Mouse (Mus musculus) ES-E14 (cell line): ENCODE results near the gene Ccdc184.

Experiments
- CHD2 ChIP-seq: IDR thresholded peaks from 2 replicates; pipeline ENCODE4 v1.6.1; 2014; ENCODE audit warnings: mild to moderate bottlenecking, low read depth, low read length, inconsistent platforms
- HCFC1 ChIP-seq: IDR thresholded peaks from 2 replicates; pipeline ENCODE4 v1.6.1; 2012; ENCODE audit warnings: low read length, inconsistent platforms, borderline replicate concordance; ENCODE audit not compliant: insufficient read depth

DNA sequence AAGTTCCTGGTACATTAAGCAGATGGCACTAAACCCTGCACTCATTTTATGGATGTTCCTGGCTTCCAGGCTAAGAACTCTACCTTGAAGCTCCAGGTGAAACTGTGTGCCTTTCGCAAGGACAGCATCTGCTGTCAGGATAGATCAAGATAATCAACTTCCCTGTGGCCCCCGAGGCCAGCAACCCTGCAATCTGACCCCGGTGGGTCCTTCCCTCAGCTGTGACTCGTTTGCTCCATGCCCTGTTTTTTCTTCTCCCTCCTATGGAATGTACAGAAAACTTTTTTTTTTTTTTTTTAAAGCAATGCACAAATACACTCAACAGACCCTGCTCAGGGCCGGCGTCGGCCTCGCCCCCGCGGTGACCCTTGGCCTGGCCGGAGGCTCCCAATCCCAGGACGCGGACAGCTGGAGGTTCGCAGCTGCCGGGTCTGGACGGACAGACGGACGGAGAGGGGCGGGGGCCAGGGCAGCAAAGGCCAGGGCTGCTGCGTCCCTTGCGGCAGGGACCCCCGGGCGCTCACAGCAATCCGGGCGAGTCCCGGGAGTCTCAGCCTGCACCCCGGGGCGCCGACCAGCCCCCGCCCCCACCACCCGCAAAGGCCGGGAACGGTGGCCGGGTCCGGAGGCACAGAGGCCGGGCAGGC is 22.0 kb upstream of the Ccdc184 start:
- no peak for TF ChIP-seq CHD2
- no peak for TF ChIP-seq HCFC1
